Mouse (Mus musculus): ENCODE data around the gene Zfp524.
"Not testable (repeated sequence)": the region's sequence is repeated elsewhere in the genome, so short reads cannot be mapped to it uniquely, and the experiment has no call there.

The Zfp524 gene

DNA sequence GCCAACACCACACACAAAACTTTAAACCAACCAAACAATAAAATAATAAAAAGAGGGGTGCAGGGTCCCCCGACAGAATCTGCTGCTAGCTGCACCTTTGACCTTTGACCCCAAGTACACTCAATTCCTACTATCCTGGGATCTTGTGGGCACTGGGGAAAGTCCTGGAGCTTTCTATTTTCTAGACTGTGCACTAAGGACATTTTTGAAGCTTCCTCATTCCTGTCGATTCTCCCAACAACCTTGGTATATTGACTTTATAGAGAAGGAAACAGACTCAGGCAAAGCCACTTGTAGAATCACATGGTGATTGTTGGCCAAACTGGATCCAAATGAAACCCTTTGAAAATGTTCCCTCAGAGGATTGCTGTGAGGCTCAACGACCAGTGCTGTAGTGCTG, 1.8 kb downstream of the Zfp524 start:
- no peak for DNase-seq

DNA sequence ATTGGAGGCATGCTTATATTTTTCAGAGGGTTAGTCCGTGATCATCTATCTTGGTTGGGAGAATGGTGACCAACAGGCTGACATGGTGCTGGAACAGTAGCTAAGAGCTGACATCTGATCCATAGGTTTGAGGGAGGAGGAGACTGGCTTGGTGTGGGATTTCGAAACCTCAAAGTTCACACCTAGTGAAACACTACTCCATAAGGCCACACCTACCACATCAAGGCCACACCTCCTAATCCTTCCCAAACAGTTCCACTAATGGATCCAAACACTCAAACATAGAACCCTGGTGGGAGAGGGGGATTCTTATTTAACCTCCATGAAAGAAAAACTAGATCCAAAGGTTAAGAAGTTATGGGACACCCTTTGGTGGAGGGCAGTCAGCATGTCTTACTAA, 2.7 kb downstream of the Zfp524 start:
- DNase-seq: no peak

DNA sequence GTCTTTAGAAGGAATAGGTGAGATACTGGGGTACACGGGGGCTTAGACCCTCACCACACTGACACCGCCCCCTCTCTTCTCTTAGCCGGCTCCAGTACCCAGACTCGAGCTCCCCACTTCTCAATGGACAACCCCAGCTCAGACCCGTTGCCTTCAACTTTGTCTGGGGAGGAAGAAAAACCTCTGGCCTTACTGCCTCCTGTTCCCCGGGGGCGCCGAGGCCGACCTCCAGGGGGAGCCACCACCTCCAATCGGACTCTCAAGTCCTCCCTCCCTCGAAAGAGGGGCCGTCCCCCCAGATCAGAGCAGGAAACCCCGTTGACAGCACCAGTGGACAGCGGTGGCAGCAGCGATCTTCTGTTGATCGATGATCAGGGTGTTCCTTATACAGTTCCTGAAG, 3.1 kb downstream of the Zfp524 start:
- peak in 1 of 2 experiments; percentile 55 for DNase-seq

DNA sequence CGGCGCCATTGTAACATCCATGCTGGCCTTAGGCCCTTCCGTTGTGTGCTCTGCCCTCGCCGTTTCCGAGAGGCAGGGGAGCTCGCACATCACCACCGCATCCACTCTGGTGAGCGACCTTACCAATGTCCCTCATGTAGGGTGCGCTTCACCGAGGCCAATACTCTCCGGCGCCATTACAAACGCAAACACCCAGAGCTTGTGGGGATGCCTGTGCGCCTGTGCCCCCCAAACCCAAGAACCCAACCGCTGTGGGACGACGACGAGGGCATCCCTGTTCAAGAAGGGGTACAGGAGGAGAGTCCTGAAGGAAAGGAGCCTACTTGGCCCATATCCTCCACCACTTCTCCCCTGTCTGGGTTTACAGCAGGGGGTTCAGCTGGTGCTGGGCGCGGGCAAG, 3.7 kb downstream of the Zfp524 start:
- no peak for DNase-seq

DNA sequence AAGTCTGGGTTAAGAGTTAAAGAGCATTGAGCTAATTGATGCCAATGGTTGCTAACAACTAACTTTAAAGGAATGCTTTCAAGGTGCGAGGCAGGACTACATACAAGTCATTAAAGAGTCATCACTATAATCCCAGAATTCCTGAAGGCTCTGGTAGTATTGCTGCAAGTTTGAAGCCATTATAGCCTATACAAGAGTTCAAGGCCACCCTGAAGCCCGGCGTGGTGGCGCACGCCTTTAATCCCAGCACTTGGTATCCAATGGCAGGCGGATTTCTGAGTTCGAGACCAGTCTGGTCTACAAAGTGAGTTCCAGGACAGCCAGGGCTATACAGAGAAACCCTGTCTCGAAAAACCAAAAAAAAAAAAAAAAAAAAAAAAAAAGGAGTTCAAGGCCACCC, 5.4 kb downstream of the Zfp524 start:
- DNase-seq: not testable (repeated sequence)

DNA sequence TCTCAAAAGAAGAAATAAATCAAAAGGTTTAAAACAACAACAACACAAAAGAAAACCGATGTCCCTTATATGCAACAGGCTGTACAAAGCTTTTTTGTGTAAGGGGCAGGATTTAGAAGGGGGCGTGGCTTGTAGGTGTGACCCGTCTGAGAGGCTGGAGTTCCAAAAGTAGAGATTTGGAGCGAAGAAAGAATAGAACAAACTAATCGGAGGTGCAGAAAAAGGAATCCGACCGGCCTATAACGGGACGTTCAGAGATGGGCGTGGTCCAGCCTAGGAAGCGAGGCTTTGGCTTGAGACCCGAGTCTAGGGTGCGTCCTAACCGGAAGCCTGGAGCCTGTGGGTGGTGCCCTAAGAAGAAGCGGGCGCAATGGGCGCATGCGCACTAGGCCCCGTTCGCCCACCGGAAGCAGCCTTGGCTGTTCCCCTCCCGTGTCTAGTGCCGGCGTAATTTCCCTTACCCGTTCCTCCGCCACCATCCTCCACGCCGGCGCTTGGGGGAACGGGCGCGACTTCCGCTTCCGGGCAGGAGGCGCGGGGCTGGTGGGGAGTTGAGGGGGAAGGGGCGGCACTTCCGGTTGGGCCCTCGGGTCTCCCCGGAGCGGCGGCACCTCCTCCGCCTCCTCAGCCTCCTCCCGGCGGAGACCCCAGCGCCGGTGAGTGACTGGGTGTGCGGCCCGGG, 5.9 kb downstream of the Zfp524 start, which contains the start of the genes Zfp865 and Ccdc106:
TSS of gene Zfp865 (plus strand) at position 377 of the 682 bp plus-strand sequence.
TSS of gene Ccdc106 (plus strand) at position 554 of the 682 bp plus-strand sequence.
- DNase-seq: peak; percentile 99

DNA sequence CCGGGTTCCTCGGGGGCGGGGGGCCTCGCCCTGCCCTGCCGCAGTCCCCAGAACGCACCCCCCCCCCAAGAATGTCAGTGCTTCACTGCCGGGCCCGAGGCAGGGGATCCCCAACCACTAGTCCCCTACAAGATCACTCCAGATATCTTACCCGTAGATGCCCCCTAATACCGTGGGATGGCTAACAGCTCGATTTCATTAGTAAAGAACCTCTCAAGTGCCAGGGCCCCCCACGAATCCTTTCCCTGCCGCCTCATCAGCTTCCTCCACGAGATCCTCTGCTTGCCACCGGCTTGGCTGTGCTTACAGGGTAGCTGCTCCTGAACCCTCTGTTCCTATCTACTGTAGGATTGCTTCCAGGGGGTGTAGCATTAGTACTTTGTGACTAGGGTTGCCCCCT, 6.5 kb downstream of the Zfp524 start:
- DNase-seq: no peak

DNA sequence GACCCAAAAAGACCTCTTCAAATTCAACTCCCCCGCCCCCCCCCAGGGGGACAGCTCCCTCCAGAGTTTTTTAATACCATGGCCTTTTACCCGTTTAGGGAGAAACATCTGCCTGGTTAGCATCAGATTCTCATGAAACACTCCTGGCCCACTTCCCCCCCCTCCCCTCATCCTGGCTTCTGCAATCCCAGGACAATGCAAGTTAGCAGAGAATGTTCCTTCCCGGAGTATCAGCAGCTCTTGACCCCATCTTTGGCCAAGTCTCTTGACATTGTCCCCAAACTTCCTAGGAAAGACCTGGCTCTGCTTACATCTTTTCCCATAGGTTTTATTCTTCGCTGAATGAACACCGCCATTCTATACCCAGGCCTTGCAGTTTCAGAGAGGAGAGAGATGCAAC, 7.0 kb downstream of the Zfp524 start:
- no peak for DNase-seq

DNA sequence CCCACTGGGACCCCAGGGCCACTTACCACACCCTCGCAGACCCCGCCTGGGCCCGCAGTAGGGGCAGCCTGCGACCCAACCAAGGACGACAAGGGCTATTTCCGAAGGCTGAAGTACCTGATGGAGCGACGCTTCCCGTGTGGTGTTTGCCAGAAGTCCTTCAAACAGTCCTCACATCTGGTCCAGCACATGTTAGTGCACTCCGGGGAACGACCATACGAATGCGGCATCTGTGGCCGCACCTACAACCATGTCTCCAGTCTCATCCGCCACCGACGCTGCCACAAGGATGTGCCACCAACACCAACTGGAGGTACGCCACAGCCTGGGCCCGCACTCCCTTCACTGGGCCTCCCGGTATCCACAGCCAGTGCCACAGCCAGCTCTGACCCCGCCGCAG, 15.3 kb downstream of the Zfp524 start:
- DNase-seq: no peak

DNA sequence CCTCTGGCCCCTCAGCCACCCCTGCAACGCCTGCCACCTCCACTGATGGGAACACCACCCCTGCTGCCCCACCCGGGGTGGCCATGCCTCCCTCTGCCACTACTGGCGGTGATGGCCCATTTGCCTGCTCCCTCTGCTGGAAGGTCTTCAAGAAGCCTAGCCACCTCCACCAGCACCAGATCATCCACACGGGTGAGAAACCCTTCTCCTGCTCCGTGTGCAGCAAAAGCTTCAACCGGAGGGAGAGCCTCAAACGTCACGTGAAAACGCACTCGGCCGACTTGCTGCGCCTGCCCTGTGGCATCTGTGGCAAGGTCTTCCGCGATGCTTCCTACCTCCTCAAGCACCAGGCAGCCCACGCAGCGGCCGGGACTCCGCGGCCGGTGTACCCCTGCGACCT, 15.7 kb downstream of the Zfp524 start:
- DNase-seq: no peak

DNA sequence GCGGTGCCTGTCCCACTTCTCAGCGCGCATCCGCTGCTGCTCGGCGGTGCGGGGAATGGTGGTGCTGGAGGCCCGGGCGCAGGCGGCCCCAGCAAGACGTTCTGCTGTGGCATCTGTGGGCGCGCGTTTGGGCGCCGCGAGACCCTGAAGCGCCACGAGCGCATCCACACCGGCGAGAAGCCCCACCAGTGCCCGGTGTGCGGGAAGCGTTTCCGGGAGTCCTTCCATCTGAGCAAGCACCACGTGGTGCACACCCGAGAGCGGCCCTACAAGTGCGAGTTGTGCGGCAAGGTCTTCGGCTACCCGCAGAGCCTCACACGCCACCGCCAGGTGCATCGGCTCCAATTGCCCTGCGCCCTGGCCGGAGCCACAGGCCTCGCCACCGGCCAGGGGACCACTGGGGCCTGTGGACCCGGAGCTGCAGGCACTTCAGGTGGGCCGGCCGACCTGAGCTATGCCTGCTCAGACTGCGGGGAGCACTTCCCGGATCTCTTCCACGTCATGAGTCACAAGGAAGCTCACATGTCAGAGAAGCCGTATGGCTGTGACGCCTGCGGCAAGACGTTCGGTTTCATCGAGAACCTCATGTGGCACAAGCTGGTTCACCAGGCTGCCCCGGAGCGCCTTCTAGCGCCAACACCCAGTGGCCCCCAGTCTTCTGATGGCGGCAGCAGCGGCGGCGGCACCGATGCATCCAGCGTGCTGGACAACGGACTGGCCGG, 16.5 kb downstream of the Zfp524 start:
- DNase-seq: no peak

DNA sequence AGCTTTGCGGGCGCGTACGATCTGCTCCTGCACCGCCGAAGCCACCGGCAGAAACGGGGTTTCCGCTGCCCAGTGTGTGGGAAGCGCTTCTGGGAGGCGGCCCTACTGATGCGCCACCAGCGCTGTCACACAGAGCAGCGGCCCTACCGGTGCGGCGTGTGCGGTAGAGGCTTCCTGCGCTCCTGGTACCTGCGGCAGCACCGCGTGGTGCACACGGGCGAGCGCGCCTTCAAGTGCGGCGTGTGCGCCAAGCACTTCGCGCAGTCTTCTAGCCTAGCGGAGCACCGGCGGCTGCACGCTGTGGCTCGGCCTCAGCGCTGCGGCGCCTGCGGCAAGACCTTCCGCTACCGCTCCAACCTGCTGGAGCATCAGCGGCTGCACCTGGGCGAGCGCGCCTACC, 17.3 kb downstream of the Zfp524 start:
- DNase-seq: no peak

DNA sequence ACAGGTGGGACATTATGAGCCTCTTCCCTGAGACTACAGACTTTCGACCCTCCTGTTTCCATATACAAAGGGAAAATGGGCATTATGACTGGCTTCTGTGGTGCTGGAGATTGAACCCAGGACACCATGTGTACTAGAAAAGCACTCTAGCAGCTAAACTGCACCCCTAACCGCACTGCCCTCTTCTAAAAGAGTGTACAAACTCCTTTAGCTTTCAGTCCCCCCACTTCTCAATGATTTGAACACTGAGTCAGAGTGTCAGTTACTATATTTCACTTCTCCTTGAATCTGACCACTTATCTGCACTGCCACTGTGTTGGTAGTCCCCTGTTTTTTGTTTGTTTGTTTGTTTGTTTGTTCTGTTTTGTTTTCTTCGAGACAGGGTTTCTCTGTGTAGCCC, 19.6 kb downstream of the Zfp524 start, which contains the start of gene 4632433K11Rik:
TSS of gene 4632433K11Rik (plus strand) at position 301 of the 400 bp plus-strand sequence.
- no peak for DNase-seq

DNA sequence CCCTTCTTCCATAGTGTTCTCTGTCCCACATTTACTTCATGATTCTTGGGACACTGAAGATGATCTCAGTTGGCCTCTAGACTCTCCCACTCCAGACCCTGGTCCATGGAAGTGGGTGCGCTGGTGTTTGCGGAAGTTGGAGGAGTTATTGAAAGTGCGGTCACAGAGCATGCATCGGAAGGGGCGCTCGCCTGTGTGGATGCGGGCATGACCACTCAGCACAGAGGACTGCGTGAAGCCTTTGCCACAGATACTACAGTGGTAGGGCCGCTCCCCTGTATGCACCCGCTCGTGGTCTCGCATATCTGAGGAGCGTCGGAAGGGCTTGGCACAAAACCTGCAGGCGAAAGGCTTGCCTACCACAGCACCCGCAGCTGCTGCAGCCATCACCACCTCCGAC, 21.4 kb downstream of the Zfp524 start:
- DNase-seq: no peak

DNA sequence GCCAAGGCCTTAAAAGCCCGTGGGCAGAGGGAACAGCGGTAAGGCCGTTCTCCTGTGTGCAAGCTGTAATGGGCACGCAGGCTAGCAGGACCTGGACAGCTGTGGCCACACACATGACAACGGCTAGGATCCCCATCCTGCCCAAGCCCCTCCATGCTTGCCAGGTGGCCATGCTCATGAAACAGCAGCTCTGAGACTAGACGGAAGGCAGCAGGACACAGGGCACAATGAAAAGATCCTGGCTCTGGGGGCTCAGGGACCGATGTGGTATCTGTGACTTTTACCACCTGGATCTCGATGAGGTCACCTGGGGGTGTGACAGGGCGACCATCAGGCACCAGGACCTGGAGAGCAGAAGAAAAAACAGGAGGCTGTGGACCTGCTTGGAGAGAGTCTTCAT, 21.9 kb downstream of the Zfp524 start:
- DNase-seq: no peak

DNA sequence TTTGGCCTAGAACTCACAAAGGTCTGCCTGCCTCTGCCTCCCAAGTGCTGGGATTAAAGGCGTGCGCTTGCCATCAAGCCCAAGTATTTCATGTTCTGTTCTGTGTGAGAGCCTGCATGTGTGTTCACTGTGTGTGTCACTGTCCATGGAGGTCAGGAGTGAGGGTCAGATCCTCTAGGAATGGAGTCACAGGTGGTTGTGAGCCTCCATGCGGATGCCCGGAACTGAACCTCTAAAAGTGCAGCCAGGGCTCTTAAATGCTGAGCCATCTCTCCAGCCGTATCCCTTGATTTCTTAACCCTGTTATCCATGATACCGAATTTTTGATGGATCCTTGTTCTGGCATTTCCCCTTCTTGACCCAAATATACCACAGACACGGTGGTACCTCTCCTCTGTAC, 22.8 kb downstream of the Zfp524 start:
- DNase-seq: no peak

DNA sequence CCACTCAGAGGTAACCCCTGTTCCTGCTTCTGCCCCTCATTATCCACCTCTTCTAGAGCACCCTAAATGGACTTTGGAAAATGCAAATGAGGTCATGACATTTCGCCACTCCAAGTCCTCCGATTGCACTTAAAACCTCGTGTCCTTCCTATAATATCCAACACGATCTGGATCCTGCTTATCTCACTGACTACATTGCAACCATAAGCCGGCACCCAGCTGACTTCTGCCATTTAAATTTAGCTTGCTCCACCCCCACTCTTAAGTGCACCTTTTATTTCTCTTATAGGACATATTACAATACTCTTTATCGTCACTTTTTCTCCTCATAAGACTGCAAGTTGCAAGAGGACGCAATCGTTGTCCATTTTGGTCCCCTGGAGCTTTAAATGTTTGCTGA, 23.3 kb downstream of the Zfp524 start:
- no peak for DNase-seq

DNA sequence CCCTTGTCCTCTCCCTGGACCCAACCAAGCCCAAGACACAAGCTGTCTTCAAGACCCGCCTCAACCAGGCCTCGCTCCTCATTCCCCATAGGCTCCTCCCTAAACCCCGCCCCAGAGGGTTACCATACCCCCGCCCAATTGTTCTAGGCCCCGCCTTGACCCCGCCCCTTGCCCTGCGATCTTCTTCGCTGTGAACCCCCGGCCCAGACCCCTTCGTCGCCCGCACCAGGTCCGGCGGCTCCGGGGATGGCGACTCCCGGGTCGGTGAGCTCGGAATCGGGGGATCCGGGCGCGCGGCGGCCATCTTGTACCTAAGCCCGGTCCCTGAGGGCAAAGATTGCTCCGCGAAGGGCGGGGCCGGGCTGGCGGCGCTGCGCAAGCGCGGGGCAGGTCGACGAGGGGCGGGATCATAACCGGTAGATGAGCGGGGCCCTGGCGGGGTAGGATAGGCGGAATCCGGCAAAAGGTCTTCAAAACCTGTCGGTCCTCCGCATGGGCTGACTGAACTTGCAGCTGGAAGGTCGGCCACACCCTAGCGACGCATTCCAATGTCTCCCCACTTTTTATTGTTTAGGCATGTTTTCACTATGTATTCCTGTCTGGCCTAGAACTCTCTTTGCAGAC, 24.0 kb downstream of the Zfp524 start, which contains the start of gene Zfp784:
TSS of gene Zfp784 (minus strand) at position 338 of the 624 bp plus-strand sequence.
- peak; percentile 97 for DNase-seq

DNA sequence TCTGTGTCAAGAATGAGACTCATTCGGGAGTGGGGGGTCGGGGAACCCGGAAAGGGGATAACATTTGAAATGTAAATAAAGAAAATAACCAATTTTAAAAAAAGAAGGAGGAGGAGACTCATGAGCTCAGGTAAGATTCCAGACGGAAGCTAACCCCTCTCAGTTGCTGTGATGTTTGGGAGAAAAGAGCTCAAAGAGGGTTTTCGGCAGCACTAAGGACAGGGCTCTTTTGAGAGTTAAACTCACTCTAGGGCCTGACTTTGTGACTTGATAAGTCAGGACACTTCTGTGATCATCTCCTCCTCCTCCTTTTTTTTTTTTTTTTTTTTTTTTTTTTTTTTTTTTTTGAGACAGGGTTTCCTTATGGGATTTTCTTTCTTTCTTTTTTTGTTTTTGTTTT, 24.7 kb downstream of the Zfp524 start:
- DNase-seq: no peak

DNA sequence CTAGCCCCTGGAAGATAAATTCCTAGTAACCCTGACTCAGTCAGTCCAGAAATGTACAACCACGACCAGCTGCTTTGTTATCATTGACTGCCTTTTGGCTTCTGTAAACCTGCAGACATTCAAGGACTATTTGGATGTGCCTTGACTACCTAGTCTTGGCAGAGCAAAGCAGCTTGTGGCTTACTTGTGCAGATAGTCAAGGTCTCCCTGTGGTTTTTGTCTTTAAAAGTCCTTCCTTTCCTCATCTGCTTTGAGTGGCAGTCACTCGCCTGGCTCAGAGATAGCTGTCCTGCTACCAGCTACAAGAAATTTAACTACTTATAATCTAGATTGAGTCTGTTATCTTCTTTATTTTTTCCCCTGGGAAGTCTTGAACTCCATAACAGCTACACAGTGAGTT, 30.8 kb downstream of the Zfp524 start:
- DNase-seq: no peak

DNA sequence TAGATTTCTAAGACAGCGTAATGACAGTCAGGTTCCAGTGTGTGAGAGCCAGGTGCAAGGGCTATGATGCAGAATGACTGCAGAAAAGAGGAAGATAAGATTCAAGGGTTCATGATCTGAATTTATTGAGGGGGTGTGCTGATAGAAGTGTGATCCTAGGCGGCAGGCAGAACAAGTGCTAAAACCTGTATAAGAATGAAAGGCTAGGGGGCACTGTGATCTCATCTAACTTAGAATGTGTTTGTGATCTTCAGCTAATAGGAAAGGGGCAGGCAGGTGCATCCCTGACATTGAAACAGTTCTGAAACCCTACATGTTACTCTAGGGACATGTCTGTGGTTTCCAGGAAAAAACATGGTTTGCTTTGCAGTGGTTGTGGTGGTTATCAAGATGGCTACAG, 31.9 kb downstream of the Zfp524 start:
- DNase-seq: no peak

DNA sequence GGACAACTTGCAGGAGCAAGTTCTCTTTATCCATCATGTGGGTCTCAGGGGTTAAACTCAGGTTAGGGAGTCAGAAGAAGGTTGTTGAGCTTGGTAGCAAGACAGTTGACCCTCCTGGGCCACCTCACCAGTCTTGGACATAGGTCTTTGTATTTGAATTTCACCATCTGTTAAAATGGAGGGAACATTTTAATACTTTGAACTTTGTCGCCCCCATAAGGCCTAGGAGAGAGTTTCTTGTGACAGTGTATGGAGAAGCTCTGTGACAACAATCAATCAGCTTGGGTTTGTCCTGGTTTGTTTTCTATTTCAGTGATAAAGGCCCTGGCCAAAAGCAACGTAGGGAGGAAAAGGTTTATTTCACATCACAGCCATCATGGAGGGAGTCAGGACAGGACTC, 33.1 kb downstream of the Zfp524 start:
- DNase-seq: peak; percentile 62 to 78
